Mouse (Mus musculus): Measurements from ENCODE around the gene Dcdc2c.

Gene Dcdc2c

DNA sequence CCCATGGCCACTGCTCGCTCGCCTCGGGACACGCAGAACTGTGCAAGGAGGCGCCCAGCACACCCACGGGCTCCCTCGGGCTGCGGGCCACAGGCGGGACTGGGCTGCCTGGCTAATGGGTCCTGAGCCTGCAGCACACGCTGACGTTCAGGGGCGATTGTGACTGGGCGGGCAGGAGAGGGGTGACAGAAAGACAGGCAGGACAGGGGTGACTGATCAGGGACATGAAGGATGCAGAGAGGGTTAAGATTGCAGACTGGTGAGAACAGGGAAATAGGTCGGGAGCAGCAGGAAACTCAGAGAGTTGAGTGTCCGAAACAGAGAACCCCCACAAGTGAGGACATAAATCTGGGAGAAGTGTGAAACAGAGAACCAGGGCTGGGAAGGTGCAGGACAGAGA, at the start of gene Dcdc2c:
Dcdc2c (minus strand) TSS at position 101 of the 400 bp plus-strand sequence.
- DNase-seq (ENCODE audit: low spot score): no peak

GRCm38 (mm10) chr12:28598526-28598991, 46.4 kb upstream of the Dcdc2c start:
- peak; percentile 29 for DNase-seq (ENCODE audit: low spot score)

- DNase-seq (ENCODE audit: low spot score): no peak
These were observed 45.9 kb upstream of the Dcdc2c start for GRCm38 (mm10) chr12:28598110-28598509.

DNA sequence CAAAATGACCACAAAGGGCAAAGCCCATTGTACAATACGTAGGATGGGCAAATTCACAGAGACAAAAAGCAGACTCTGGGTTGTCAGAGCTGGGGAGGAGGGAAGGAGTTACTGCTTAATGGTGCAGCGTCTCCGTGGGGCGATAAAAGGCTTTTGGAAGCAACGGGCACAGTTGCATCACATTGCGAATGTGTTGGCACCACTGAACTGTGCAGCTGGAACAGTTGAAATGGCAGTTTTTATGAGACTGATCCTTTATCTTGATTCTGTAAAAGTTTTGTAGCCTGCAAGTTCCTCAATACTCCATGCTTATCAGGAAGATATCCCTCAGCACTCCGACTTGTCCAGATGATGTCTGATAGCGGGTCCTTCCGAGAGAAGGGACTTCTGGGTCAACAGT, 45.5 kb upstream of the Dcdc2c start:
- DNase-seq (ENCODE audit: low spot score): no peak

DNA sequence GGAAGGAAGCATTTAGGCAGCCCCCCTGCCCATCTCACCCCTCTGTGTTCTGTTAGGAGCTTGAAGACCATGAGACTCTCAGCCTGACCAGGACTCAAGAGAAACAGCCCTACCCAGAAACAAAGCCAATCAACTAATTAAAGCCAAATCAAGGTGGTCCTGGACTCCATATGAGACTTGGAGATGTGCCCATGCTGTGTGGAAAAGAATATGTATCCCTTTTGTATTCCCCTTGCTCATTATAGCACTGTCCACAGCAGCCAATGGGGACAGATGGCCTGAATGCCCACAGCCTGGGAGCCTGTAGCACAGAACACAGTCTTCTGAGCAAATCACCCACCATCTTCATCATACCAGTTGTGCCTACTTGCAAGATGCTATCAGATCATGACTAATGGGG, 44.7 kb upstream of the Dcdc2c start:
- no peak for DNase-seq (ENCODE audit: low spot score)

GRCm38 (mm10) chr12:28590428-28590827, 38.2 kb upstream of the Dcdc2c start:
- no peak for DNase-seq (ENCODE audit: low spot score)

- peak; percentile 94 for DNase-seq (ENCODE audit: low spot score)
These were observed 37.1 kb upstream of the Dcdc2c start for GRCm38 (mm10) chr12:28589090-28589868.

GRCm38 (mm10) chr12:28587949-28588348, 35.8 kb upstream of the Dcdc2c start:
- no peak for DNase-seq (ENCODE audit: low spot score)

GRCm38 (mm10) chr12:28584036-28584435, 31.8 kb upstream of the Dcdc2c start:
- DNase-seq (ENCODE audit: low spot score): no peak

DNA sequence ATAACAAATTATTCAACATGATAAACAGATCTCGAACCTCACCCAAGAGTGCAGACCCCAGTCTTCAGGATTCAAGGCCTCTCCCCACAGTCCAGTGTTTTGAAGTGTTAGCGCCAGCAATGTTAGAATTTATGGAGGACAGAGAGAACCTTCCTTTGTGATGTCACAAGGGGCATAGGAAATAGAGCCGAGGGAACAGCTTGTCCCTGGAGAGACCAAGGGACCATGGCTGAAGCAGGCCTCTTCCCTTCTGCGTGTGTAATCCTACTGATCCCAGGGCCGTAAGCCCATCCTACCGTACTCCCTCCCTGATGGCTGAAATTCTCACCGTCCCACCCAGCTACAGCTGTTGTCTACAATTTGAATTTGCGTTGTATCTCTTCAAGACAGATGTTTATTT, 30.2 kb upstream of the Dcdc2c start, which contains the start of gene Allc:
Allc (minus strand) TSS at position 101 of the 400 bp plus-strand sequence.
- DNase-seq (ENCODE audit: low spot score): no peak

DNA sequence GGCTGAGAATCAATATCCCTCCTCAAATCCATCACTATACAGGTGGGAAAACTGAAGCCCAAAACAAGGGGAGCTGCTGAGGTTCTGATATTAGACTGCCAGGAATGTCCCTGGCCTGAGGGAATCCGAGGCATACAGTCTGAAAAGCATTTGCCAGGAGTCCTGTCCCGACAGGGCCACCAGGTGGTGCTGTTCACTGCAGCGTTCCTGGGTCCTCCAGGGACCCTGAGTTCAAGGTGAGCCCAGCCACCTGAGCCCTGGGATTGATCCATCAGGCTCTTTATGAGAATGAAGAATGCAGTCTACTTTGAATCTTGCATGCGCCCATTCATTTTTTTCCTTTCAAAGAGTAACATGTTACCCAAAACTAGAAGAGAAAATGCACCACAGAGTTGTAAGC, 26.9 kb upstream of the Dcdc2c start:
- DNase-seq (ENCODE audit: low spot score): no peak

GRCm38 (mm10) chr12:28578147-28578546, 25.9 kb upstream of the Dcdc2c start:
- DNase-seq (ENCODE audit: low spot score): no peak

- no peak for DNase-seq (ENCODE audit: low spot score)
These were observed 23.3 kb upstream of the Dcdc2c start for GRCm38 (mm10) chr12:28575366-28576070.

DNA sequence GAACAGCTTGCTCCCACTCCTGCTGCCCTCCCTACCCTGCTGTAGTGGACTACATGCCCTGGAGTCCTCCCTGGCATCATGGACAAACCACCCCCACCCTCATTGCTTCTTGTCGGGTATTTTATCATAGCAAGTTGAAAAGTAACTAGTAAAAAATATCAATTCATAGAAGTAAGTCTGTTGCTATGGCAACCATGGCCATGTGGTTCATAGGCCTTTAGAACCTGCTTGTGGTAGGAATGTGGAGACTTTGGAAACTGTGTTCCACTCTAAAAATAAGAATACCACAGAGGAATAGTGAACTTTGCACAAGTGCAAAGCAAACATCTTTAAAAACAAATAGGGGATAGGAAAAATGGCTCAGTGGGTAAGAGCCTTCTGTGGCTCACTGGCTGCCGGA, 20.0 kb upstream of the Dcdc2c start:
- no peak for DNase-seq (ENCODE audit: low spot score)

DNA sequence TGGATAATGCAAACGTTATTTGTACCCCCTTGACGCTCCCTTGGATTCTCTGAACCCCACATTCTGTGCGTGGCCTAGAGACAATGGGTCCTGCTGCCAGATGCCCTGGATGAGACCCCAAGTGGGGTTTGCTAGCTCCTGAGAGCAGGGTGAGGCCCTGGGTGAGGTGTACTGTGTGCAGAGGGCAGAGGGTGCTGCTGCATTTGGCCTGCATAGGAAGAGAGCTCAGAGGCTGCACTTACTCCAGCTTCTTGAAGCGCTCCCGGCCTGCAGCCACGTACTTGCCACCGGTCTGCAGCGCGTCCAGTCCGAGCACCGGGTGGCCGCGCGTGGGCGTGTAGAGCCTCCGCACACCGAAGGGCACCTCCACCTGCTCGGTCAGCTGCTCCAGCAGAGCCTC, 424 bp downstream of the Dcdc2c start:
- DNase-seq (ENCODE audit: low spot score): no peak

DNA sequence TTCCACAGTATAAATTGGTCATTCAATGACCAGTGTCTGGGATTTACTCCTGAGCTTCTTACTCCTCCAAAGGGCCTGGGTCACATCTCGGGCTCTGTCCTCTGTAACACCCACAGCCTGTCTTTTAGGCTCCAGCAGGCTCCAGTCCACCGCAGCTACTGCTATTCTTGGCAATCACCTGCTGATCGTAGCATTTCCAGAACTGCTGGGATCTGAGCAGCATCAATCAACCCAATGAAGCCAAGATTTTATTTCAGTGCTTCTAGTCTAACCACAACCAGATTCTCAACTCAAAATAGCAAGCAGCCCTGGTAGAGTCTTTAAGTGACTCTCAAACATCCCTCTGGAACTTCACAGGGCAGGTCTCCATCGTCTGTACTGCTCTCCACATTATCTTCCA, 3.3 kb downstream of the Dcdc2c start:
- no peak for DNase-seq (ENCODE audit: low spot score)

DNA sequence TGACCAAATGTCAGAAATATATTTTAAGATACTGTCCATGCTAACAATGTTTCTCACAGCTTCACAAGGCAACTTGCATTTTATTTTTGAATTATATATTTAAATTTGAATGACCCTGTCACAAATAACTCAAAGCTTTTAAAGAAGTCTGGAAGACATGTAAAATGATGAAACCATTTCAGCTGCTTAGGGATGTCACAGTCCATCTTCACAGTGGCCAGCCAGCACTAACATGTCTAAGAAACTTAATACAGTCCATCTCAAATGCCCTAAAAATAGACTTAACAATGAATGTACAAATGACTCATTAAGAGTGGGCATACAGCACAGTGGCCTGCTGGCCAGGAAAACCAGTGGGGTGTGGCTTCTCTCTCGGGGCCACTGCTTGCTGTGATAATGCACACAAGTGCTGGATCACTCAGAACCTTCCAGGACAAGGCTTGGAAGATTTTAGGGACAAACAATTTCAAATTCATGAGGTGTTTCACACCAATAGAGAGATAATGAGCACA, 37.9 kb downstream of the Dcdc2c start:
- DNase-seq (ENCODE audit: low spot score): no peak

DNA sequence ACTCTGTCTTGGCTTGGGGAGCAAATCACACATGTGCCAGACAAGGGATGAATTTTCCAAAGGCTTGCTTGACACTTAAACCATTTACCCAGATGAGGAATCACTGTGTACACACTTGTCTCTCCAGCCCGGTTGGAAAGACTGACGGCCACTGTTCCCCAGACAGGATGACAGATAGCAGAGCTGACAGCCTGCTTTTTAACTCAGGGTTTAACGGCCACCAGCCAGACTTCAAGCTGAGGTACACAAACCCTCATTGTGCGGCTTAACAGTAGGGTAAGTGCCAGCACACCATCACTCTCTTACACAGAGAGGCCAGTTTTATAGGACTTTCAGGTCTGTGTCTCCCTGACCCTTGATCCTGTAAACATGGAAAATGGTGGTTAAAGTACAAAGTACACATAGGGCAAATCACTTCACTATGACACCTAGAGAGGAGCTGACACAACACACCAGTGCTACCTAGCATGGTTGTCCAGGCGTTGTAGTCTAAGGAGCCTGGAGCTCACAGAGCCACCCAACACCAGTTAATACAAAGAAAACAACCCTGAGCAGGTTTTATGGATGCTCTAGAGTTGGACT, 42.4 kb downstream of the Dcdc2c start:
- DNase-seq (ENCODE audit: low spot score): no peak

- DNase-seq (ENCODE audit: low spot score): no peak
These were observed 57.9 kb downstream of the Dcdc2c start for GRCm38 (mm10) chr12:28494289-28494688.

DNA sequence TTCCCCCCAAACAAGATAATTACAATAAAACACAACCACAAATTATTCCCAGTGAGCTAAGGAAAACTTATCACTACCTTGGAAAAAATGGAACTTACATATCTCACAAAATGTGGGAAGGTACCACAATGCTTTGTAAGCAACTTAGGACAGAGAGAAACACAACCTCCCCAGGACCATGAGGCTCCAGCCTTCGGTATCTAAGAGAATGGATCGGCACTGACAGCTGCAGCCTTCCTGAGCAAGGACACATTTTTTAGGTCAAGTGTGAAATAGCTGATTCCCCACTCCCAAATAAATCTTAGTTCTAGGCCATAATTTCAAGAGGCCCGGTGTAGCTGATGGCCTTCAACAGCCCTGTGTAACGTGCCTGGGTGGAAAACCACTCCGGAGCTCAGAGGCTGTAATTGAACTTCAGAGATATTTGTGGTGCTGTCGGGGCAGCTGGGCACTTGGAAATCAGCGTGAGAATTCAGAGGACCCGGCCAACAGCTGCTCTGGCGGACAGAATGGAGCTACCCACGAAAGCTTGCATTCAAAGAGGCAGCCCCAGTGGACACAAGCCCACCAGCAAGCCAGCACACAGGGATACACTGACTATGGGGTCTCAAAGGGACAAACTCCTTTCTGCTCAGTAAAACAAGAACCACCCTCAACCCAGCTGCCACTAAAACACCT, 69.6 kb downstream of the Dcdc2c start:
- DNase-seq (ENCODE audit: low spot score): no peak

GRCm38 (mm10) chr12:28460951-28461431, 91.2 kb downstream of the Dcdc2c start:
- DNase-seq (ENCODE audit: low spot score): peak; percentile 17

DNA sequence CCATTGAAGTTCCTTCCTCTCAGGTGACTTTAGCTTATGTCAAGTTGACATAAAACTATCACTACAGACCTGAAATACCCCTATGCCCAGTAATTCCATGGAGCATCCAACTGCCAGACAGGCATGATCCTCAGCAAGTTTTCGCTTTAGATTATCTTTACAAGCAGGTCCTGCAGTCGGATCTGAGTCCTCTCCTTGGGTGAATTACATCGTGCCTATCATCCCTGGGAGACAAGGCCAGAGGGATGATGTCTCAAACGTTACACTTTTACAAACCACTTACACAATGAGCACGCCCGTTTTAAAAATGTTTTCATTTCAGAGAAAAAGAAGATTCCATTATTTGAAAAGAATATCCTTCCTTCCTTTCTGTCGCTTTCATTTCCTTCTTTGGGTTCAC, 91.7 kb downstream of the Dcdc2c start:
- no peak for DNase-seq (ENCODE audit: low spot score)

All from retina, embryonic 14.5 days (tissue).